Mouse (Mus musculus) hindbrain, embryonic 11.5 days (tissue): ENCODE measurements around the gene Zfand2a. TPM values are rescaled to one million over a fixed set of nuclear protein-coding genes. Genes with fewer than 3 reads are reported as not detected.

Source experiments
- ATAC-seq: fragments of 200-750 bp; cut with Nextera tagmentation; 2 replicates; pipeline ENCODE4 v1.8.0; 2017; ENCODE audit warnings: mild to moderate bottlenecking, moderate TSS enrichment, moderate library complexity; ENCODE audit not compliant: low FRiP score
- DNase-seq: peaks from one replicate; pipeline ENCODE4 v3.0.0-alpha.2; 2015; ENCODE audit warnings: low spot score
- H3K27ac ChIP-seq: fragments of 300-500 bp; sonication (generic); 2 replicates; pipeline ENCODE4 v1.5.1; 2014; ENCODE audit warnings: mild to moderate bottlenecking, low read depth, low read length
- H3K27me3 ChIP-seq: fragments of 300-500 bp; sonication (generic); 2 replicates; pipeline ENCODE4 v1.6.1; 2014; ENCODE audit warnings: mild to moderate bottlenecking, low read length, moderate library complexity, mixed read lengths; ENCODE audit not compliant: control insufficient read depth, insufficient read depth
- H3K36me3 ChIP-seq: fragments of 300-500 bp; sonication (generic); 2 replicates; pipeline ENCODE4 v1.6.1; 2014; ENCODE audit warnings: mild to moderate bottlenecking, low read length, moderate library complexity, mixed read lengths; ENCODE audit not compliant: control insufficient read depth, insufficient read depth
- H3K4me1 ChIP-seq: fragments of 300-500 bp; sonication (generic); replicated peaks from 2 replicates; pipeline ENCODE4 v1.6.1; 2014; ENCODE audit warnings: low read length, mixed read lengths; ENCODE audit not compliant: control insufficient read depth, insufficient read depth
- H3K4me2 ChIP-seq: fragments of 300-500 bp; sonication (generic); replicated peaks from 2 replicates; pipeline ENCODE4 v1.6.1; 2014; ENCODE audit warnings: mild to moderate bottlenecking, low read depth, low read length
- H3K4me3 ChIP-seq: fragments of 300-500 bp; sonication (generic); 2 replicates; pipeline ENCODE4 v1.5.1; 2014; ENCODE audit warnings: low read depth, low read length
- H3K9ac ChIP-seq: fragments of 300-500 bp; sonication (generic); 2 replicates; pipeline ENCODE4 v1.6.1; 2014; ENCODE audit warnings: low read depth, low read length
- H3K9me3 ChIP-seq: fragments of 300-500 bp; sonication (generic); 2 replicates; pipeline ENCODE4 v1.6.1; 2016; ENCODE audit warnings: low read length; ENCODE audit not compliant: control insufficient read depth
- WGBS: fragments of 180-500 bp; shearing (Covaris S2); extraction: QIAGEN DNeasy Blood & Tissue Kit; methylation state at CpG from one replicate; pipeline ENCODE4 v1.1.7; 2014; 5-methylcytosine and 5-hydroxymethylcytosine counted together
- polyA plus RNA-seq: library from polyadenylated mRNA; unstranded; fragments of >200 nt; fragmentation: Nextera tagmentation; extraction: Ambion mirVana; gene quantifications from 2 replicates; pipeline ENCODE4 v1.2.1, GENCODE M21; 2014

Gene Zfand2a
- 6.7 and 8.4 TPM in 2 replicates for polyA plus RNA-seq

DNA sequence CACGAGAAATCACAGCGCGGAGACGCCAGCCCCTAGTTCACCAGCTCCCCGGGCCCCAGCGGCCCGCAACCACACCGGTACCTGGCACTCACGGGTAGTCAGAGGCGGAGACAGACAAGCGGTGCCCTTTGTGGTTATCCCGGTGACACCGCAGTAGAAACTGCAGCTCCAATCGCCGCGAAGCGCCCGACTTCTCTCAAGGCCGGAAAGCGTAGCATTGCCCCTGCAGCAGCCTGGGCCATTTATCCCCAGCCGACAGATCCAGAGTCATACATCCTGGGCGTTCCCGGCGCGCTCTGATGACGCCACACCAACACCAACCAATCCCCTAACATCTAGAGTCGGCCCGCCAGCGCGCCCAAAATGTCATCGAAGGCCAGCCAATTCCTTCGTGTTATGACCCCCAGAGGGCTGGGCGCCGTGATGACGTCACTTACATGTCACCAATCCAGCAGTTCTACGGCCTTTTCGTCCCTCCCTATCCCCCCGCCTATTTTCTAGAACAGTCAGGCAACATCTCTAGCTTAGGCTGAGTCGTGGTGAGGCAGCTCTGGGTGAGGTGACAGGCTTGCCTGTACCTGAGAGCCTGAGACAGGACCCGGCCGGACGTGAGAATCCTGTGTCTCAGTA lies at the start of gene Zfand2a:
Gene Zfand2a, minus strand, starts transcription at position 365 of the 630 bp plus-strand sequence.
- no peaks in the 10 kb centered on the region for H3K9me3 ChIP-seq
- no peaks in the 10 kb centered on the region for H3K36me3 ChIP-seq
- peak within 1 kb of the TSS; percentile 77 for H3K9ac ChIP-seq
- WGBS: 1% methylated on average over 42 of the region's 42 CpGs
- H3K27ac ChIP-seq: peak within 1 kb of the TSS; percentile 51; the same call in 1 of the 2 replicates
- peak within 1 kb of the TSS; percentile 91 for H3K4me3 ChIP-seq
- ATAC-seq: peak; percentile 96
- H3K4me1 ChIP-seq: 0 out of 2 replicates have a peak, but pooled peaks cover 3% of the 10 kb centered on the region
- H3K4me2 ChIP-seq: peak within 1 kb of the TSS; percentile 76
- DNase-seq: peak; percentile 100
- H3K27me3 ChIP-seq: no peaks in the 10 kb centered on the region

DNA sequence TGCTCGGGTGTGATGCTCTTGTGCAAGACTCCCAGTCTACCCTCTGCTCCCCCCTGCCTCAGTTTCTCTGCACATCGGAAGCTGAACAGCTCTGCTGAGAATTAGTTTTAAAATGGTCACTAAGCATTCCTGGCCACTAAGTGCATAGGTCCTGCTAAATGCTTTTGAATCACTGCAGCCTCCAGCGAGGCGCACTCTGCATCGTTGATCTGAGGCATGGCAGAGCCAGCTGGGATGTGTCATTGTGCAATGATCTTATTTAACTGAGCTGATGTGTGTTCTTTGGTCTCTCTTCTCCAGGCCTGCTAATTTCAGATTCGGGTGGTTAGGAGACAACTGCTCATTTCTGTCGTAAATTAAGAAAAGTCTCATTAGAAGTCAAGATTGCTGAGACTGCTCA lies 44.5 kb upstream of the Zfand2a start:
- H3K4me1 ChIP-seq: no peaks in the 10 kb centered on the region
- no peak for DNase-seq
- no peak overlapping the region for H3K4me2 ChIP-seq
- no peaks in the 10 kb centered on the region for H3K36me3 ChIP-seq
- H3K4me3 ChIP-seq: no peak overlapping the region
- ATAC-seq: no peak
- no peak overlapping the region for H3K9ac ChIP-seq
- WGBS: 75% methylated on average over 7 of the region's 7 CpGs
- H3K27me3 ChIP-seq: peaks cover 72% of the 10 kb centered on the region
- no peak overlapping the region for H3K27ac ChIP-seq
- no peaks in the 10 kb centered on the region for H3K9me3 ChIP-seq

DNA sequence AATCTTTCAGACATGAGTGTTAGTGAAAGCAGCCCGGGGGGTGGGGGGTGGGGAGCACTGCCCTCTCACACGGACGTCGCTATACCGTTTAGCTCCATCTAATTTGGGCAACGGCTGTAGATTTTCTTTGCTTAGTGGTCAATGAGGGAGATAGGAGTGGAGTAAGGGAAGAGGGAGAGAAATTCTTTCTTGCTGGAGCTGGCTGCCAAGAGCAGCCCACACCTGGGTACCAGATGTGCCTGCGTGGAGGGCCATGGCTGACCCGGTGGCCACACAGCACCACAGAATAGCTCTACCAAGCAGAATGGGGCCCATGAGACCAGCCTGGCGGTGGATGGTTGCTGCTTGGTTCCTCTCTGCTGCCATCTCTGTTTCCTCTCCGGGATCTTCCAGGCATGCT lies 37.6 kb upstream of the Zfand2a start:
- peaks cover 16% of the 10 kb centered on the region for H3K27me3 ChIP-seq
- no peak overlapping the region for H3K4me2 ChIP-seq
- H3K9ac ChIP-seq: no peak overlapping the region
- WGBS: 69% methylated on average over 10 of the region's 10 CpGs
- H3K27ac ChIP-seq: no peak overlapping the region
- H3K36me3 ChIP-seq: no peaks in the 10 kb centered on the region
- no peaks in the 10 kb centered on the region for H3K9me3 ChIP-seq
- ATAC-seq (no peak), DNase-seq (peak; percentile 31)
- no peaks in the 10 kb centered on the region for H3K4me1 ChIP-seq
- H3K4me3 ChIP-seq: no peak overlapping the region

DNA sequence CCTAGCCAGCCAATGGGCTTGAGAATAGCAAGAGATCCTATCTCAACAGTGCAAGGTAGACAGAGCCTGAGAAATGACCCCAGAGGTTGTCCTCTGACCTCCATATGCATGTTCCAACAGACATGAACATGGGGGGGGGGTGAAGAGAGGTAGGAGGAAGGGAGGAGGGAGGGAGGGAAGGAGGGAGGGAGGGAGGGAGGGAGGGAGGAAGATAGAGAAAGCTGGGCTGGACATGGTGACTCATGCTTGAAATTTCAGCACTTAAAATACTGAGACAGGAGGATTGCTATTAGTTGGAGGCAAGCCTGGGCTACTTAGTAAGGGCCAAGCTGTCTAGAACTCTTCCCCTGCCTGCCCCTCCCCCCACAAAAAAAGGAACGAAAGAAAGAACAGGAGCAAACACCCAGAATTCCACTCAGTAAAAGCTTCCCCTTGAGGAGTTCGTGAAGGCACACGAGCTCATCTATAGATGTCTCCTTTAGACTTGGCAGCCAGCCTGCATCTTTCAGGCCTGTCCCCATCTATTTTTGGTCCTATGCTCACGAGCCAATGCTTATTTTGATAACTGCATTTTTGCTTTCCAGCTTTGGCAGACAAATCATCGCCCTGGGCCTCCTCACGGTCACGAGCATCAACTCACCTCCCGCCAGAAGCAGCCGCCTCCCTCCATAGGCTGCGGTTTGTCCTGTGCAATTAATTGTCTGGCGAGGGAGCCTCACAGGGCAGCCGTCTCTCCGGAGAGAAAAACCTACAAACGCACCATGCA lies 35.9 kb upstream of the Zfand2a start:
- 56% methylated on average over 14 of the region's 14 CpGs for WGBS
- H3K9me3 ChIP-seq: no peaks in the 10 kb centered on the region
- H3K4me3 ChIP-seq: no peak overlapping the region
- ATAC-seq (no peak), DNase-seq (no peak)
- H3K4me1 ChIP-seq: no peaks in the 10 kb centered on the region
- no peak overlapping the region for H3K27ac ChIP-seq
- no peak overlapping the region for H3K9ac ChIP-seq
- no peak overlapping the region for H3K4me2 ChIP-seq
- H3K27me3 ChIP-seq: peaks cover 7% of the 10 kb centered on the region; the same call in 1 of the 2 replicates
- H3K36me3 ChIP-seq: no peaks in the 10 kb centered on the region

DNA sequence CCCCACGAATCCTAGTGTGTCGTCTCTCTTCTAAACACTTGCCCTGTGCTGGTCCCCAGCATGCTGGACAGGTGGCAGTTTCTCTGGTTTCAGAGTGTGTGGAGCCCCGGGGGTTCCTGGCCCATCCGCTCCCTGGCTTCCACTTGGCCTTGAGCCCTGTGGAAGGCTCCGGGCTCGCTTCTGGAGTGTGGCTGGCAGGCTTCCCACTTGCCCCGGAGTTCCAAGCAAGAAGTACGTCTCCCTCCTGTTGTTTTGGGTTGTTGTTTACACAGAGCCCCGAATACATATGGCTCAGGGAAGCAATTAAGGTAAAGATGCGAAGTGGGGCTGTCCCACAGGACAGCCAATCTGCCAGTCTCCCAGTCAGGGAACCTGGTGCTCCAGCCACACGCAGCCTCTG lies 31.9 kb upstream of the Zfand2a start:
- no peaks in the 10 kb centered on the region for H3K4me1 ChIP-seq
- no peak overlapping the region for H3K9ac ChIP-seq
- H3K27ac ChIP-seq: no peak overlapping the region
- no peak overlapping the region for H3K4me3 ChIP-seq
- 0 out of 2 replicates have a peak, but pooled peaks cover 4% of the 10 kb centered on the region for H3K27me3 ChIP-seq
- no peak for DNase-seq
- H3K4me2 ChIP-seq: no peak overlapping the region
- no peak for ATAC-seq
- WGBS: 45% methylated on average over 11 of the region's 11 CpGs
- H3K9me3 ChIP-seq: no peaks in the 10 kb centered on the region
- no peaks in the 10 kb centered on the region for H3K36me3 ChIP-seq

DNA sequence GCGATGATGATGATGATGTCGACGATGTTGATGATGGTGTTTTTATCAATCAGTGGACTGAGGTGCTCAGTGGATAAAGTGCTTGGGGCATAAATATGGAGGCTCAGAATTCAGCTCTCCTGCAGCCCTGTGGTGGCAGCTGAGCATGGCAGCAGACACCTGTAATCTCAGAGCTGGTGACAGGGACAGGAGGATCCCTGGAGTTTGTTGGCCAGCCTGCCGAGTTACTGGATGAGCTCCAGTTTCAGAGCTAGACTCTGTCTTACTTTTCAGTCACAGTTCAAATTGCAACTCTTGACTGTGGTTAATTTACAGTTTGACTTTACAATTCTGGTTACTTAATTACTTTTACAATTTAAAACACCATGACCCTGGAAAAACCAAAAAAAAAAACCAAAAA lies 27.9 kb upstream of the Zfand2a start:
- Histone ChIP-seq H3K4me3 (no peak overlapping the region), H3K27me3 (peaks cover 9% of the 10 kb centered on the region), H3K9me3 (no peaks in the 10 kb centered on the region), H3K27ac (no peak overlapping the region), H3K36me3 (no peaks in the 10 kb centered on the region), H3K4me2 (no peak overlapping the region), H3K4me1 (no peaks in the 10 kb centered on the region), H3K9ac (no peak overlapping the region)
- WGBS: 89% methylated on average over 4 of the region's 4 CpGs
- ATAC-seq (no peak), DNase-seq (no peak)

DNA sequence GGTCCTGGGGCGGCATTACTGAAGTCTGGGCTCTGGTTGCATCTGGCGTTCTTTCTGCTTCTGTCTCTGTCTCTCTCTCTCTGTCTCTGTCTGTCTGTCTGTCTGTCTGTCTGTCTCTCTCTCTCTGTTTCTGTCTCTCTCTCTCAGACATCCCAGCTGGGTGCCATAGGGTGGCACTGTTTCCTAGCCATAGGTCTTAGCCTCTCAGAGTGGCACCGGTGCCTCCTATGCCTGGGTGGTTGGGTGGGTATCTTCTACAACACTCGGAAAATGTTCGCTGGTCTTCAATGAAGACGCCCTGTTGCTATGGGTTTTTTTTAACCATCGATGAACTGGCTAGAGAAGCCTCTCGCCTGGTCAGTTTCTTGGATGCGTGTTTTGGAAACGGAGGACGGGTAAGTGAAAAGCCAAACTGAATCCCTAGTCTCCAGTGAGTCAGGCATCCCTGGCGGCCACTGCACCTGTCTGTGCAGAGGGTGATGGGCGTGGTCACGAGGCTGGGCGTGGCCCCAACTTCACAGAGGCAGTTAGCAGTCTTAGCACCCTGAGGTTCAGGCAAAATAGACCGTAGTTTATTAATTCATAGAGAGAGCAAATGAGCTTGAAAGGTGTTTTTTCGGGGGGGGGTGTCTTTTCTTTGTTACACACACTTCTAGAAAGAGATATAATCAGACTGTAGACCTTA lies 26.5 kb upstream of the Zfand2a start:
- H3K9me3 ChIP-seq: no peaks in the 10 kb centered on the region
- DNase-seq (no peak), ATAC-seq (no peak)
- H3K4me2 ChIP-seq: no peak overlapping the region
- no peak overlapping the region for H3K27ac ChIP-seq
- H3K9ac ChIP-seq: no peak overlapping the region
- H3K27me3 ChIP-seq: peaks cover 5% of the 10 kb centered on the region
- H3K36me3 ChIP-seq: no peaks in the 10 kb centered on the region
- 18% methylated on average over 17 of the region's 17 CpGs for WGBS
- no peaks in the 10 kb centered on the region for H3K4me1 ChIP-seq
- no peak overlapping the region for H3K4me3 ChIP-seq

DNA sequence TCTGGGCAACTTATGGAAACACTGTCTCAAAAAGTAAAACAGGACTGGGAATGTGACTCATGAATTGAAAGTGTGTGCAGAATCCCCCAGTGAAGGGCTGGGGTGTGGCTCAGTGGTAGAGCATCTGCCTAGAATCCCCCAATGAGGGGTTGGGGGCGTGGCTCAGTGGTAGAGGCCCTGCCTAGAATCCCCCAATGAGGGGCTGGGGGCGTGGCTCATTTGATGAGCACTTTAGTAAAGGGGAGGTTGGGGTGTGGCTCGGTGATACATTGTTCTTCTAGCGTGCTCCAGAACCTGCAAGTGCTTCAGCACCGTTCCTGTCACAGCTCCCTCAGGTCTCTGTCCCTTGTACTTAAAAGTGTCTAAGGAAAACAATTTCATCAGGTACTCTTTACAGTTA lies 21.9 kb upstream of the Zfand2a start:
- Histone ChIP-seq H3K4me2 (no peak overlapping the region), H3K27ac (no peak overlapping the region), H3K36me3 (no peaks in the 10 kb centered on the region), H3K9me3 (no peaks in the 10 kb centered on the region), H3K4me1 (no peaks in the 10 kb centered on the region), H3K9ac (no peak overlapping the region), H3K4me3 (no peak overlapping the region), H3K27me3 (peaks cover 5% of the 10 kb centered on the region)
- ATAC-seq (no peak), DNase-seq (no peak)
- WGBS: 22% methylated on average over 5 of the region's 5 CpGs
